Mouse (Mus musculus) fibroblast of lung, adult 2 months (primary cell): ENCODE data around the gene Capn6.

Experiments
- DNase-seq: peaks from one replicate; pipeline ENCODE4 v3.0.0-alpha.2; 2011; ENCODE audit warnings: low read depth

The Capn6 gene

DNA sequence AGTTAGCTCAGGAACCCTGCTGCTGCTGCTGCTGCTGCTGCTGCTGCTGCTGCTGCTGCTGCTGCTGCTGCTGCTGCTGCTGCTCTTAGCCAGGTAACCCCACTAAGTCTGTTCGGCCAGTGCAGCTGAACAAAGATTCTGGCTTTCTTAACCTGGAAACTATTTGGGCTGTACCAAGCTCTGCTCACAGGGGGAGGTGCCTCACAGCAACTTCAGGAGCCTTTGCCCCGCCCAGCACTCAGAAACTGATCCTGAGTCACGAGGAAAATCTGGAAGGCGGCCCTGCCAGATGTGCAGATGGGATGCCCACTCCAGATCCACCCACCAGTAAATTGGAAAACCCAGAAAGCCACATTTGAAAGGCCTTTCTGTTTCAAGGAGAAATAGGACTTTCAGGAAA, at the start of gene Capn6:
Gene Capn6, minus strand, starts transcription at position 203 of the 400 bp plus-strand sequence.
- DNase-seq = no peak

DNA sequence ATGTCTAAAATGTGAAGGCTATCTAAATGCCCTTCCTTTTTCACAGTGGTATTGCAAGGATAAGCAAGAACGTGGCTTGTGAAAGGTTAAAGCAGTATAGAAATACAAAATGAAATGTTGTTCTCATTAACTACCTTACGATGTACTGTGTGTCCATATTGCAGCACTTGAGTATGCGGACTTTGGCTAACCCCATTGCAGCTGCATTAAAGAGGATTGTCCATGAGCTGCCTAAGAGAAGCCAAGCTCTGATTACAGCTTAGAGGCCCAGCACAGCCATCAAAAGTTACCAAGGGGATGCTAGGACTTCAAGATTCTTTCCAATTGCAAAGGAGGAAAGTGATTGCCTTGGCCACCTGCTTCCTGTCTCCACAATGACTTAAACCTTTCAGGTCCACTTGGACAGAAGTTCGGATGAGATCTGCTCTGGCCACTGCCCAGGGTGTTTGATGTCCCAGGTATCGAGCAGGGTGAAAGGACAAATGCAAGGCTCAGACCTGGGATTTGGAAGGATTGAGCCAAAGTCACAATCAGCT, 40.0 kb upstream of the Capn6 start:
- DNase-seq = no peak

- DNase-seq = no peak
Observed at GRCm38 (mm10) chrX:143851351-143851750, 24.1 kb upstream of the Capn6 start.

DNA sequence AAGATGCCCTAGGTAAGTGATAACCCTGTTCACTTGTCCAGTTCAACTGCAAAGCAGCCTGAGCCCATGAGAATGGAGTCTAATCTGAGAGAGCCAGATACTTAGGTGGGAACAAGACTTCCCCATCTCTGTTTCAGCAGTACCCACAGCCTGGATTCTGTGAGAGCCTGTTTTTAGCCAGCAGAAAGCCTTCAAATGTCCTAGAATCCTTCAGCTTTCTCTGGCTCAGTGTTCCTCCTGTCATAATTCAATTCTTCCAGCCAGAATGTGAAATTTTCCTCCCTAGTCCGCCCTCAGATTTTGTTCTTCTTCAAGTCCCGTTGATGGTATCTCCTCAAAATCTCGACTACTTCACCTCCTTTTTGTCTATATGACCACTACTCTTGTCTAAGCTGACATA, 22.8 kb upstream of the Capn6 start:
- no peak for DNase-seq

GRCm38 (mm10) chrX:143846637-143847036, 19.4 kb upstream of the Capn6 start:
- no peak for DNase-seq

DNA sequence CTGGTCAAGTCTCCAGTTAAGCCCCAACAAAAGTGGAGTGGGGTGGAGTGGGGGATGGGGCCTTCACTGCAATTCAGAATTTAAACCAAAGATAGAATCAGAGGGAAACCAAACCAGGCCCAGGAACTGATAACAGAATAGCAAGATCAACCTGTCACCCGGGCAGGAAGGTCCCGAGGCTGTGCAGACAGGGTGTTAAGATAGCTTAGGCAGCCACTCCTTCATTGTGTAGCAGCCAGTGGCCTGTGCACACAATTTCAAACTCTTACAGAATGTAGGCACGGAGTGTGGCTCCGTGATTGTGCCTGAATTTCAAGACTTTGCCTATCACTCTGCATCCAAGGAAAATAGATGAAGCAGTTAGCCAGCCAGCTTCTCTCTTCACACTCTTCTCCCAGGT, 693 bp downstream of the Capn6 start:
- DNase-seq = no peak

DNA sequence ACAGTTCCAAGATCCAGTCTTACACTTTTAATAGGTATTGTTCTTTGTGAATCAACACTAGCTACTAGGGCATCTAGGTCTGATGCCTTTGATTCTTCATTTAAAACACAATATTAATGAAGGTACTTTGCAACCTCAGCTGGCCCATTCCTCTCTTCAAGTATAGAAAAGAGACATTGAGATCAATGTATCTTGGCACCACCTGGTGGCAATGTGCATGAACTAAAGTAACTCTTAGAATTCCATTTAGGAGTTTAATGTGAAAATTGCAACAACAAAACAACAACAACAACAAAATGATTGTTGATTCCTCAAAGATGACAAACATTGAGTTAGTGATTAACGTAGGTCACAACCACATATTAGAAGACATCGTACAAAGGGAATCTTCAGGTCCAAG, 8.3 kb downstream of the Capn6 start:
- DNase-seq = no peak

DNA sequence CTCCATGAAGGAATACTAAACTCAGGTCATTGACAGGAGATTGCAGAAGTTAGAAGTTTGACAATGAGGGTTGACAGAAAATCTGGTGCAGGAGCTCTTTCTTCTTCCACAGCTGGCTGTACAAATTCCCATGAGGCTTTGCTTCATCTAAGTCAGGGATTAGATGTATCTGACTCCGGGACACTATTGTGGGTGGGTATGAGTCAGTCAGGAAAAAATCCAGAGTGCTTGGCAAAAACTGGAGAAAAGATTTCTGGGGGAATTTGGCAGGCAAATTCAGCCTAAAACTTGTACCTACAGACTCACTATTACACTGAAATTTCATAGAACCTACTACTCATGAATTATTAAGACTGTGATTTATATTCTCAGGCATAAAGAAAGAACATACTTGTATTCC, 11.3 kb downstream of the Capn6 start:
- no peak for DNase-seq

GRCm38 (mm10) chrX:143762556-143762955, 64.7 kb downstream of the Capn6 start:
- DNase-seq = no peak
